Mouse (Mus musculus) brain, embryonic 14.5 days (tissue): Measurements from ENCODE around the gene Higd2a.

Experiments
- CTCF ChIP-seq: fragments of 200-500 bp; IDR thresholded peaks from 2 replicates; pipeline ENCODE4 v1.5.1; 2012; ENCODE audit warnings: inconsistent platforms, mild to moderate bottlenecking, moderate library complexity, borderline replicate concordance; ENCODE audit not compliant: insufficient read depth, insufficient read length; ENCODE audit errors: extremely low read depth
- POLR2A ChIP-seq: fragments of 200-500 bp; IDR thresholded peaks from 2 replicates; pipeline ENCODE4 v1.6.1; 2012; ENCODE audit warnings: mild to moderate bottlenecking, inconsistent platforms, borderline replicate concordance; ENCODE audit not compliant: poor library complexity, insufficient read depth, insufficient read length, severe bottlenecking; ENCODE audit errors: extremely low read depth

- TF ChIP-seq CTCF (peak; percentile 56), POLR2A (no peak)
Observed at GRCm38 (mm10) chr13:54565594-54566345, 24.2 kb upstream of the Higd2a start.
